Mouse (Mus musculus) stomach, postnatal 0 days (tissue): Measurements from ENCODE around the gene Gcnt7. TPM values are rescaled to one million over a fixed set of nuclear protein-coding genes. Genes with fewer than 3 reads are reported as not detected.

Source experiments
- ATAC-seq: fragments of 200-750 bp; cut with Nextera tagmentation; 2 replicates; pipeline ENCODE4 v1.8.0; 2017; ENCODE audit not compliant: low FRiP score, low TSS enrichment
- DNase-seq: peaks from one replicate; pipeline ENCODE4 v3.0.0-alpha.2; 2016; ENCODE audit warnings: low spot score
- H3K27ac ChIP-seq: fragments of 300-500 bp; sonication (generic); replicated peaks from 2 replicates; pipeline ENCODE4 v1.5.1; 2014; ENCODE audit warnings: mild to moderate bottlenecking, control low read depth
- H3K27me3 ChIP-seq: fragments of 300-500 bp; sonication (generic); 2 replicates; pipeline ENCODE4 v1.6.1; 2014; ENCODE audit warnings: low read length; ENCODE audit not compliant: control insufficient read depth, insufficient read depth
- H3K36me3 ChIP-seq: fragments of 300-500 bp; sonication (generic); 2 replicates; pipeline ENCODE4 v1.6.1; 2014; ENCODE audit warnings: low read length, mixed read lengths; ENCODE audit not compliant: control insufficient read depth, insufficient read depth
- H3K4me1 ChIP-seq: fragments of 300-500 bp; sonication (generic); replicated peaks from 2 replicates; pipeline ENCODE4 v1.6.1; 2014; ENCODE audit warnings: antibody characterized with exemption; ENCODE audit not compliant: control insufficient read depth, insufficient read depth
- H3K4me2 ChIP-seq: fragments of 300-500 bp; sonication (generic); replicated peaks from 2 replicates; pipeline ENCODE4 v1.6.1; 2014; ENCODE audit warnings: low read depth, mild to moderate bottlenecking, control low read depth, moderate library complexity
- H3K4me3 ChIP-seq: fragments of 300-500 bp; sonication (generic); 2 replicates; pipeline ENCODE4 v1.5.1; 2014; ENCODE audit warnings: low read depth, low read length, control low read depth
- H3K9ac ChIP-seq: fragments of 300-500 bp; sonication (generic); 2 replicates; pipeline ENCODE4 v1.6.1; 2014; ENCODE audit warnings: mild to moderate bottlenecking, low read length, control low read depth, mixed read lengths
- H3K9me3 ChIP-seq: fragments of 300-500 bp; sonication (generic); 2 replicates; pipeline ENCODE4 v1.6.1; 2016; ENCODE audit warnings: low read length; ENCODE audit not compliant: control insufficient read depth
- CTCF ChIP-seq: IDR thresholded peaks from 2 replicates; pipeline ENCODE4 v1.5.1; 2016; ENCODE audit warnings: antibody characterized with exemption, low read depth, mild to moderate bottlenecking, moderate library complexity
- EP300 ChIP-seq: optimal IDR thresholded peaks from 2 replicates; pipeline ENCODE3; 2016; ENCODE audit warnings: antibody characterized with exemption
- WGBS: fragments of 180-500 bp; shearing (Covaris S2); extraction: QIAGEN DNeasy Blood & Tissue Kit; methylation state at CpG from one replicate; pipeline ENCODE4 v1.1.7; 2014; 5-methylcytosine and 5-hydroxymethylcytosine counted together
- polyA plus RNA-seq: library from polyadenylated mRNA; unstranded; fragments of >200 nt; fragmentation: Nextera tagmentation; extraction: Ambion mirVana; gene quantifications from 2 replicates; pipeline ENCODE4 v1.2.1, GENCODE M21; 2015

The Gcnt7 gene
- polyA plus RNA-seq, 1 experiment from 2014 or later: 0.38 TPM

- ATAC-seq (no peak), DNase-seq (no peak)
- Histone ChIP-seq H3K9ac (no peak overlapping the region), H3K9me3 (no peaks in the 10 kb centered on the region), H3K27me3 (no peaks in the 10 kb centered on the region), H3K36me3 (peaks cover 21% of the 10 kb centered on the region), H3K4me2 (no peak overlapping the region), H3K27ac (no peak overlapping the region), H3K4me3 (no peak overlapping the region), H3K4me1 (no peaks in the 10 kb centered on the region)
- WGBS: 86% methylated on average over 5 of the region's 5 CpGs
- TF ChIP-seq EP300 (no peak), CTCF (no peak)
Measured at GRCm38 (mm10) chr2:172467206-172467605, 8.8 kb upstream of the Gcnt7 start.

- Histone ChIP-seq H3K36me3 (peaks cover 21% of the 10 kb centered on the region), H3K27me3 (no peaks in the 10 kb centered on the region), H3K4me3 (no peak overlapping the region), H3K9me3 (no peaks in the 10 kb centered on the region), H3K4me2 (no peak overlapping the region), H3K27ac (no peak overlapping the region), H3K4me1 (no peaks in the 10 kb centered on the region), H3K9ac (no peak overlapping the region)
- DNase-seq (no peak), ATAC-seq (no peak)
- 89% methylated on average over 11 of the region's 11 CpGs for WGBS
- no peak for TF ChIP-seq CTCF
- no peak for TF ChIP-seq EP300
Measured at GRCm38 (mm10) chr2:172466427-172467132, 8.2 kb upstream of the Gcnt7 start.

GRCm38 (mm10) chr2:172462813-172463212 is 4.4 kb upstream of the Gcnt7 start:
- ATAC-seq: no peak
- no peak overlapping the region for H3K4me2 ChIP-seq
- H3K4me1 ChIP-seq: no peaks in the 10 kb centered on the region
- TF ChIP-seq CTCF (no peak), EP300 (no peak)
- 82% methylated on average over 4 of the region's 4 CpGs for WGBS
- H3K4me3 ChIP-seq: no peak overlapping the region
- H3K27me3 ChIP-seq: no peaks in the 10 kb centered on the region
- H3K9ac ChIP-seq: no peak overlapping the region
- no peak for DNase-seq
- no peaks in the 10 kb centered on the region for H3K9me3 ChIP-seq
- H3K27ac ChIP-seq: no peak overlapping the region
- peaks cover 12% of the 10 kb centered on the region for H3K36me3 ChIP-seq

- H3K4me2 ChIP-seq: no peak overlapping the region
- no peak for TF ChIP-seq EP300
Measured at GRCm38 (mm10) chr2:172460647-172461046, 2.3 kb upstream of the Gcnt7 start.

GRCm38 (mm10) chr2:172452458-172452857 is 5.9 kb downstream of the Gcnt7 start:
- H3K9me3 ChIP-seq: no peaks in the 10 kb centered on the region
- H3K27me3 ChIP-seq: no peaks in the 10 kb centered on the region
- WGBS: 91% methylated on average over 10 of the region's 10 CpGs
- no peak for TF ChIP-seq EP300
- TF ChIP-seq CTCF: no peak
- H3K27ac ChIP-seq: no peak overlapping the region
- no peak for ATAC-seq
- DNase-seq: no peak
- H3K4me3 ChIP-seq: no peak overlapping the region
- H3K4me2 ChIP-seq: no peak overlapping the region
- H3K4me1 ChIP-seq: no peaks in the 10 kb centered on the region
- H3K36me3 ChIP-seq: peaks cover 27% of the 10 kb centered on the region
- no peak overlapping the region for H3K9ac ChIP-seq

More at GRCm38 (mm10) chr2:172460647-172461046, 2.3 kb upstream of the Gcnt7 start:
- Histone ChIP-seq H3K27me3 (no peaks in the 10 kb centered on the region), H3K4me3 (no peak overlapping the region), H3K27ac (no peak overlapping the region), H3K36me3 (peaks cover 7% of the 10 kb centered on the region), H3K9ac (no peak overlapping the region), H3K9me3 (no peaks in the 10 kb centered on the region), H3K4me1 (no peaks in the 10 kb centered on the region)
- no peak for ATAC-seq
- 81% methylated on average over 2 of the region's 2 CpGs for WGBS
- DNase-seq: no peak

GRCm38 (mm10) chr2:172452031-172452430 is 6.4 kb downstream of the Gcnt7 start:
- H3K9me3 ChIP-seq: no peaks in the 10 kb centered on the region
- ATAC-seq (no peak), DNase-seq (no peak)
- no peak overlapping the region for H3K4me3 ChIP-seq
- no peaks in the 10 kb centered on the region for H3K4me1 ChIP-seq
- no peak overlapping the region for H3K4me2 ChIP-seq
- 84% methylated on average over 4 of the region's 4 CpGs for WGBS
- peaks cover 28% of the 10 kb centered on the region for H3K36me3 ChIP-seq
- TF ChIP-seq EP300: no peak
- no peak for TF ChIP-seq CTCF
- H3K27ac ChIP-seq: no peak overlapping the region
- H3K9ac ChIP-seq: no peak overlapping the region
- H3K27me3 ChIP-seq: no peaks in the 10 kb centered on the region
